Mouse (Mus musculus): Measurements from ENCODE around the gene Lrp10. TPM values are rescaled to one million over a fixed set of nuclear protein-coding genes. Genes with fewer than 3 reads are reported as not detected.

Gene Lrp10
- total RNA-seq (2014; rRNA removed), result 57.7 and 62.5 TPM in 2 replicates
- 36.0 and 38.8 TPM in 2 replicates for polyA plus RNA-seq (2015; fragmentation: Nextera tagmentation; extraction: Ambion mirVana)

- Histone ChIP-seq H3K4me3 (ENCODE audit: low read length) (peak within 1 kb of the TSS; percentile 82), H3K27ac (peak within 1 kb of the TSS; percentile 61), H3K4me2 (ENCODE audit: low read depth, low read length) (peak within 1 kb of the TSS; percentile 89), H3K9ac (replicated peaks; ENCODE audit: low read length) (peak within 1 kb of the TSS; percentile 75), H3K4me1 (ENCODE audit: insufficient read depth, low read length) (no peaks in the 10 kb centered on the region), H3K36me3 (ENCODE audit: insufficient read depth, low read length) (peaks cover 6% of the 10 kb centered on the region), H3K27me3 (ENCODE audit: insufficient read depth, low read length) (no peaks in the 10 kb centered on the region), H3K9me3 (ENCODE audit: low read length) (no peaks in the 10 kb centered on the region)
- no peak for TF ChIP-seq CTCF (IDR thresholded peaks at IDR 0.05; ENCODE audit: low read depth)
- WGBS, result under 1% methylated on average over 35 of the region's 35 CpGs
- ATAC-seq (peak; percentile 92), DNase-seq (ENCODE audit: low spot score) (peak; percentile 89)
Measured at GRCm38 (mm10) chr14:54463959-54464292, at the start of gene Lrp10. Lrp10 (plus strand) TSS chr14:54464137.

DNA sequence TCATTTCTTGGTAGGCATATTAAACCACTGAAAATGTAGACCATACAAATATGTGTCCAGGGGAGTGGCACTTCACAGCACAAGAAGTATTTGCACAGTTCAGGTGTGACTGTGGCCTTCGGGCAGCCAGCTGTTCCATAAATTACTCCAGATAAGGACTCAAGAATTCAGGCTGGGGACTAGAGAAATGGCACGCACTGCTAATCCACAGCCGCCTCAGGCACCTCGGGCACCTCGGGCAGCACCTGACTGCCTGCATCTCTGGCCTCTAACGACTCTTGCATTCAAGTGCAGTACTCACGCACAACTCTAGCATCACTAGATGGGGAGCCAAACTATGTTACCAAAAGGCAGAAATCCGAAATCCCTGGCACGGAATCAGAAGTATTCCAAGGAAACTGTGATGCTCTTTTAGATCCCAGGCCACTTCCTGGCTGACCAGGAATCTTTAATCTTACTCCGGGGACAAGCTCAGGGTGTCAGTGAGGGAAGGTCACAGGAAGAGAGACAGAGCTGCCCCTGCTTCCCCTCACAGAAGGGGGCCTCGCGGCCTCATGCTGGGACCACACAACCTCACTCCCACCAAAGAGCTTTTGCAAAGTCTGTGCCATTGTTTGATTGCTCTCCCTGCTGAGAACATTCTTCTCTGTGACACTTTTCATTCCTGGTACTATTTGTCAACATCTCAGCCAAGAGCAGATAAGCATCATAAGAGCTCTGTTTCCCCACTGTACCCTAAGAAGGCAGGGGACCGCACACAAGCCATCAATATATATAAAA lies 48.5 kb upstream of the Lrp10 start:
- Histone ChIP-seq H3K9me3 (ENCODE audit: low read length) (no peaks in the 10 kb centered on the region), H3K36me3 (ENCODE audit: insufficient read depth, low read length) (no peaks in the 10 kb centered on the region), H3K4me2 (ENCODE audit: low read depth, low read length) (no peak overlapping the region), H3K27me3 (ENCODE audit: insufficient read depth, low read length) (no peaks in the 10 kb centered on the region), H3K4me1 (ENCODE audit: insufficient read depth, low read length) (no peaks in the 10 kb centered on the region), H3K27ac (no peak overlapping the region), H3K9ac (replicated peaks; ENCODE audit: low read length) (no peak overlapping the region), H3K4me3 (ENCODE audit: low read length) (no peak overlapping the region)
- ATAC-seq (no peak), DNase-seq (ENCODE audit: low spot score) (no peak)
- no peak for TF ChIP-seq CTCF (IDR thresholded peaks at IDR 0.05; ENCODE audit: low read depth)
- 18% methylated on average over 13 of the region's 13 CpGs for WGBS

DNA sequence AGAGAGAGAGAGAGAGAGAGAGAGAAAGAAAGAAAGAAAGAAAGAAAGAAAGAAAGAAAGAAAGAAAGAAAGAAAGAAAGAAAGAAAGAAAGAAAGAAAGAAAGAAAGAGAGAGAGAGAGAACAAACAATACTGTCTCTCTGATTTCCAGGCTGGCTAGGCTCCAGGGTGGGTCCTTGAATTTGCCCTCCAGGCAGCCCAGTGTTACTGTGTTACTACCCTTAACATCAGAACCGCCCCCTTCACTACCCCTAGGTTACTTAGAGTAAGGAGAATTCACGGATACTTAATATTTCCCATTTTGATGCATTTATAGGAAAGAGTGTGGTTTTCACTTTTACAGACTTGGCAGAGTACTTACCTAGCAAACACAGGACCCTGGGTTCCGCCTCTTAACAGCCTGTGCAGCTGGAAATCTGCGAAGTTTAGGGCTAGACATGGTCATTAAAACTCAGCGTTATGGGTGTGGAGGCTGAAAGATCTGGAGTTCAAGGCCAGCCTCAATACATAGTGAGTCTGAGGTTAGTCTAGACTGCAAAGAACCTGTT lies 47.6 kb upstream of the Lrp10 start:
- H3K9ac ChIP-seq (replicated peaks; ENCODE audit: low read length), result no peak overlapping the region
- ATAC-seq, result no peak
- no peak for DNase-seq (ENCODE audit: low spot score)
- no peaks in the 10 kb centered on the region for H3K36me3 ChIP-seq (ENCODE audit: insufficient read depth, low read length)
- H3K4me3 ChIP-seq (ENCODE audit: low read length), result no peak overlapping the region
- no peaks in the 10 kb centered on the region for H3K9me3 ChIP-seq (ENCODE audit: low read length)
- TF ChIP-seq CTCF (IDR thresholded peaks at IDR 0.05; ENCODE audit: low read depth), result no peak
- H3K4me1 ChIP-seq (ENCODE audit: insufficient read depth, low read length), result no peaks in the 10 kb centered on the region
- no peak overlapping the region for H3K27ac ChIP-seq
- H3K27me3 ChIP-seq (ENCODE audit: insufficient read depth, low read length), result no peaks in the 10 kb centered on the region
- H3K4me2 ChIP-seq (ENCODE audit: low read depth, low read length), result no peak overlapping the region
- WGBS, result 48% methylated on average over 5 of the region's 5 CpGs

- DNase-seq (ENCODE audit: low spot score) (no peak), ATAC-seq (no peak)
- no peak overlapping the region for H3K9ac ChIP-seq (replicated peaks; ENCODE audit: low read length)
- no peaks in the 10 kb centered on the region for H3K9me3 ChIP-seq (ENCODE audit: low read length)
- no peaks in the 10 kb centered on the region for H3K27me3 ChIP-seq (ENCODE audit: insufficient read depth, low read length)
- no peak overlapping the region for H3K4me2 ChIP-seq (ENCODE audit: low read depth, low read length)
- TF ChIP-seq CTCF (IDR thresholded peaks at IDR 0.05; ENCODE audit: low read depth), result no peak
- H3K36me3 ChIP-seq (ENCODE audit: insufficient read depth, low read length), result no peaks in the 10 kb centered on the region
- H3K27ac ChIP-seq, result no peak overlapping the region
- H3K4me3 ChIP-seq (ENCODE audit: low read length), result no peak overlapping the region
- no peaks in the 10 kb centered on the region for H3K4me1 ChIP-seq (ENCODE audit: insufficient read depth, low read length)
- WGBS, result 66% methylated on average over 4 of the region's 4 CpGs
Measured at GRCm38 (mm10) chr14:54416830-54417229, 47.1 kb upstream of the Lrp10 start.

GRCm38 (mm10) chr14:54417623-54418081 lies 46.3 kb upstream of the Lrp10 start, which contains the start of gene Slc7a7:
Slc7a7 (minus strand) TSS chr14:54417780.
- H3K4me2 ChIP-seq (ENCODE audit: low read depth, low read length), result peak within 1 kb of the TSS; percentile 3; the same call in 1 of the 2 replicates
- H3K27me3 ChIP-seq (ENCODE audit: insufficient read depth, low read length), result no peaks in the 10 kb centered on the region
- no peak within 1 kb of the TSS for H3K4me3 ChIP-seq (ENCODE audit: low read length)
- 6% methylated on average over 19 of the region's 19 CpGs for WGBS
- H3K27ac ChIP-seq, result no peak within 1 kb of the TSS
- DNase-seq (ENCODE audit: low spot score) (no peak), ATAC-seq (0 out of 2 replicates have a peak, but pooled peaks have one; percentile 21)
- peak; percentile 39; the same call in 1 of the 2 replicates for TF ChIP-seq CTCF (IDR thresholded peaks at IDR 0.05; ENCODE audit: low read depth)
- H3K4me1 ChIP-seq (ENCODE audit: insufficient read depth, low read length), result no peaks in the 10 kb centered on the region
- no peaks in the 10 kb centered on the region for H3K9me3 ChIP-seq (ENCODE audit: low read length)
- H3K36me3 ChIP-seq (ENCODE audit: insufficient read depth, low read length), result no peaks in the 10 kb centered on the region
- no peak within 1 kb of the TSS for H3K9ac ChIP-seq (replicated peaks; ENCODE audit: low read length)

DNA sequence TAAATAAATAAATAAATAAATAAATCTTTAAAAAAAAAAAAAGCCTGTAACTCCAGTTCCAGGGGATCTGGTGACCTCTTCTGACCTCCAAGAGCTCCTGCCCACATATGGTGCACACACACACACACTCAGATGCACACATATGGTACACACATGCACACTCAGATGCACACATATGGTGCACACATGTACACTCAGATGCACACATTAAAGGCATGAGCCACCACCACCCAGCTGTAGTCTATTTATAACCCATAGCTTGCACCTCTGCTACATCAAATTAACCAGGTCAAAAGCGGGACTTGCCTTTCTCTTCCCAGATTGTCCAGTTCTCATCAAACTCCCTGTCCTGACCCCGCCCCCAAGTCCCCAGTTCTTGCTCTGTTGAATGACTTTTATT lies 42.9 kb upstream of the Lrp10 start:
- no peaks in the 10 kb centered on the region for H3K36me3 ChIP-seq (ENCODE audit: insufficient read depth, low read length)
- TF ChIP-seq CTCF (IDR thresholded peaks at IDR 0.05; ENCODE audit: low read depth), result no peak
- no peaks in the 10 kb centered on the region for H3K9me3 ChIP-seq (ENCODE audit: low read length)
- ATAC-seq (no peak), DNase-seq (ENCODE audit: low spot score) (no peak)
- H3K4me3 ChIP-seq (ENCODE audit: low read length), result no peak overlapping the region
- no peak overlapping the region for H3K9ac ChIP-seq (replicated peaks; ENCODE audit: low read length)
- H3K4me2 ChIP-seq (ENCODE audit: low read depth, low read length), result no peak overlapping the region
- H3K4me1 ChIP-seq (ENCODE audit: insufficient read depth, low read length), result no peaks in the 10 kb centered on the region
- 73% methylated on average over 2 of the region's 2 CpGs for WGBS
- H3K27me3 ChIP-seq (ENCODE audit: insufficient read depth, low read length), result no peaks in the 10 kb centered on the region
- H3K27ac ChIP-seq, result no peak overlapping the region

- Histone ChIP-seq H3K27me3 (ENCODE audit: insufficient read depth, low read length) (no peaks in the 10 kb centered on the region), H3K4me2 (ENCODE audit: low read depth, low read length) (no peak overlapping the region), H3K4me1 (ENCODE audit: insufficient read depth, low read length) (0 out of 2 replicates have a peak, but pooled peaks cover 3% of the 10 kb centered on the region), H3K9me3 (ENCODE audit: low read length) (no peaks in the 10 kb centered on the region), H3K27ac (no peak overlapping the region), H3K4me3 (ENCODE audit: low read length) (no peak overlapping the region), H3K9ac (replicated peaks; ENCODE audit: low read length) (no peak overlapping the region), H3K36me3 (ENCODE audit: insufficient read depth, low read length) (no peaks in the 10 kb centered on the region)
- DNase-seq (ENCODE audit: low spot score) (peak; percentile 36), ATAC-seq (no peak)
- peak; percentile 67 for TF ChIP-seq CTCF (IDR thresholded peaks at IDR 0.05; ENCODE audit: low read depth)
- WGBS, result 65% methylated on average over 5 of the region's 5 CpGs
Measured at GRCm38 (mm10) chr14:54423406-54423805, 40.5 kb upstream of the Lrp10 start.
